Mouse (Mus musculus) thymus, postnatal 10 days (tissue): ENCODE results near the gene Stx6.
A peak's percentile ranks its signal among the peaks of the same experiment; 100 is the strongest.

Experiments used
- DNase-seq, 2 experiments: peaks; one replicate each; pipeline ENCODE4 v3.0.0; 2021; ENCODE audit warnings: low spot score in 2 of 2

Gene Stx6

GRCm38 (mm10) chr1:155205822-155206660 lies 47.5 kb downstream of the Stx6 start:
- no peak for DNase-seq

DNA sequence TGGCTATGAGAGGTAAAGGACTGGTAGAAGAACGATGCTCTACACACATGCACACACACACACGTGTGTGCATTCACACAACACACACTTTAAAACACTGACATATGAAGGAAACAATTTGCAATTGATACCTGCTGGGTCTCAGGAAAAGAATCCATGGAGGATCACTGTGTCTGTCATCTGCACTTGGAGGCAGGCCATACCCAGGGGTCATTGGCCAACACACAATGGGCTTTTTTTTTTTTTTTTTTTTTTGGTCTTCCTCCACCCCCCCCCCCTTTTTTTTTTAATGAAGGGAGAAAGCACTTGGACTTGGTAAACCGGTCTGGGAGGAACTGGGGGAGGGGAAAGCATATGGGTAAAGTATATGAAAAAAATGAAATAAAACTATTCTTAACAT lies 49.3 kb downstream of the Stx6 start:
- DNase-seq: no peak

DNA sequence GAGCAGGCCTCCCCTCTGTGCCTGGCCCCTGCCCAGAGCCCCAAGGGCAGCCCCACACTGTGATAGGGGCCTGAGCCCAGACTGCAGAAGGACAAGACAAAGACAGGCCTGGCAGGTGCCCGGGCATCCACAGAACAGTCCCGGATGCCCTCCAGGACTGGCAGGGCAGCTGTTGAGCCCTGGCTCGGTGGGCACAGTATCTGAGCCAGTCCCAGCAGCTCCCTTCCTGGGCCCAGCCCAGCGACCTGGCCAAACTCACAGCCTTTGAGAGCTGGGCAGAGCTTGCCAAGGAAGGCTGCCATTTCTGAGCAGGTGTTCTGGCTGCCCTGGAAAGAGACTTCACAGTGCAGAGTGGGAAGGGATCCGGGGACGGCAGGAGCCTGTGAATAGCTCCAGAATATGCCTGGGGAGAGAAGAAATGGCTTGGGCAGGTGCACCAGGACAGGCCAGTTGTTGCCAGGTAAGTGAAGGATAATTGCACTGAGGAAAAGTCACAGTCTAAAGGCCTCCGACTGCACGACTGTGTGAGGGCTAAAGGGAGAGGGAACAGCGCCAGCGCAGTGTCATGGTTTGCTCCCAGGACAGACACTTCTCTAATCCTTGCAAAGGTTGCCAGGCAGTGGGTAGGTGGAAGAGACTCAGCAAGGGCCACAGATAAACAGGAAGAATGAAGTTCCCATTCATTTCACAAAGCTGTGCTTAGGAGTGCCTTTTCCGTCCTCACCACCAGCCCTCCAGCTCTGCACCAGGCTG lies 51.7 kb downstream of the Stx6 start:
- DNase-seq: no peak

GRCm38 (mm10) chr1:155211017-155211416 lies 52.5 kb downstream of the Stx6 start:
- no peak for DNase-seq

DNA sequence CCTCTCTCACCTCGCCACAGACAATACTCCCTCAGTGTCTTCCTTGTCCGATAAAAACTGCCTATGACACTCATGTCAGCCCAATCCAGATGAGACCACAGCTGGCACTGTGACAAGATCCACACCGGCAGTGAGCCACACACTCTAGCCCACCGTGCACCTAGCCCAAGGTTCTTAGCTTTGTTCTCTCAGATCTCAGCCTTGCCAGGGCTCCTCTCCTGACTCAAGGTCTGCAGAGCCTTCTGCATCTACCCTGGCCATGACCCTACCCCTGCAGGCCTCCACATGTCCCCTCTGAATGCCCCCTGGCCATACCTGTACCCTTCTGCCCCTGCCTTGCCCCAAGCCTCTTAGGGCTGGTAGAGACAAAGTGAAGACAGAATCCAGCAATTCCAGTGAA lies 53.6 kb downstream of the Stx6 start:
- no peak for DNase-seq

DNA sequence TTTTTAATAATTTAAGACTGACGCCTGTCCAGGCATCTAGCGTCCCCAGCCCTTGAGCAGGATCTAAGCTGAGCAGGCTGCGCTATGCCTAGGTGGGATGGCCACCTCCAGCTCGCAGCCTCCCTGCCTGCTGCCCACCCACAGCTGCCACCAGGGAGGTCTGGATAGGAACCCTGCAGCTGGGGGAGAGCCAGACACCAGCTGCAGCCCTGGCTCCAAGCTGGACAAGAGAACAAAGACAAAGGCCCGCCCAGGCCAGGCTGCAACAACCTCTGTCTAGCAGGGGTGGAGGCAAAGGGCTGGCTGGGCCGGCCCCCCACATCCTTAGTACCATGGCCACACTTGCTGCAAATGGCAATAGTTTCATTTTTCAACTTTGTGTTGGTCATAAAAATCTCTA lies 54.0 kb downstream of the Stx6 start:
- DNase-seq: no peak

DNA sequence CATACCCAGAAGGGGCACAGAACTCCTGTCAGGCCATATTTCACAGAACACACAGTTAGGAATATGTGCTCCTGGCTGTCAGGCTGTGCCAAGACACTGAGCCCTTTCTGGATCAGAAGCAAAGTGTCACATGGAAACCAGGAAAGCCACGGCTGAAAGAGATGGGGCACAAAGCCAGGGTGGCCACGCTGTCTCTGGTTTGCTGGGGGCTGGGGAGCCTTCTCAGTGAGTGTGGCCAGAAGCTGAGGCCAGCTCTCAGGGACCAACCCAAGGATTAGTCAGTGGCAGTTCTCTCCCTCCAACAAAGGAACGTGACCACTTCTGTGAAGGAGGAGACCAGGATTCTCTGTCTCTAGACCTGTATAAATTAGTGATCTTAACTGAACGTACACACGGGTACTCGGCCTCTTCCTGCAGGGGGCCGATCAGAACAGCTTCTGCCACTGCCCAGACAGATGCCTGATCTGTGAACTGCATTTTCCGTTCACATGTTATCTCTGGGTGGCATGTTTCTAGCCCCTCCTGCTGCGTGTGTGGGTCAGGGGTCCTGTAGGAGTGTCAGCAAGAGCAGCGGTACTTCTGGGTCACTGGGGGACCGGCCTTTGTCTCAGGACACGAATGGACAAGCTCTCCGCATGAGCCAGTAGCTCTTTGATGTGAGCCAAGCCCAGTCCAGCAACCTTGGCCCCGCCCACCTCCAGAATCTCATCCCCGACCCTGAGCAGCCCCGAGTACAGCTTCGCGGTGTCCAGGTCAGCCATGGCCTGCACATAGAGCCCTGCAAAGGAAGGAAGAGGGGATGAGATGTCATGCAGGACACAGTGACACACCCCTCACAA lies 54.6 kb downstream of the Stx6 start:
- no peak for DNase-seq

- no peak for DNase-seq
Observed at GRCm38 (mm10) chr1:155213912-155214311, 55.4 kb downstream of the Stx6 start.

DNA sequence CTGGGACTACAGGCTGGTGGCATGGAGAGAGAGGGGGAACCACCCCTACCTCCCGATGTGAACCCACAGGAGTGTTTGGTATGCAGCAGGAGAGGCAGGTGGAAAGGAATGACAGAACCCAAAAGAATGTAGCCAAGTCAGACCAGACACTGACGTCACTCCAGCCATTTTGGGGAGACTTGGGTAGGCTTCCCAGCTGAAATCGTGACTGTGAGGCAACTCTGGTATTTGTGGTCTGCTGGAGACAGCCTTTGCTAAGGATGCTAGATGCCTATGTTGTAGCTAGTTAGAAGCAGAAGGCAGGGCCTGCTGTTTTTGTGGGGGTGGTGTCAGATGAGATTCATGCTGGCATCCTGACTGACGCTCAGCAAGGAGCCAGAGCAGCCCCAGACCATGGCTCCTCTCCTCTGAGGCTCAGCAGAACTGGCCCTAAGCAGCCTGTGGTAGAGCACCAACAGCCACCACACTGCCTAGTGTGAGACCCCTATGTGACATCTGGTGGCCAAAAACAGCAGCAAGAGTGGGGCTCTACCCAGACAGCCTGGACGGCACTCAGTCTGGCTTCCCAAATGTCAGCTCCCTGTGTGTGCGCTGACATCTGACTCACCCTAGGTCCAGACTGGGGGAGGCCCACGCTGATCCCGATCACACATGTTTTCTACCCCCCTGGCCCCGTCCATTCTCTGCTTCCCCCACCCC lies 56.7 kb downstream of the Stx6 start:
- no peak for DNase-seq

DNA sequence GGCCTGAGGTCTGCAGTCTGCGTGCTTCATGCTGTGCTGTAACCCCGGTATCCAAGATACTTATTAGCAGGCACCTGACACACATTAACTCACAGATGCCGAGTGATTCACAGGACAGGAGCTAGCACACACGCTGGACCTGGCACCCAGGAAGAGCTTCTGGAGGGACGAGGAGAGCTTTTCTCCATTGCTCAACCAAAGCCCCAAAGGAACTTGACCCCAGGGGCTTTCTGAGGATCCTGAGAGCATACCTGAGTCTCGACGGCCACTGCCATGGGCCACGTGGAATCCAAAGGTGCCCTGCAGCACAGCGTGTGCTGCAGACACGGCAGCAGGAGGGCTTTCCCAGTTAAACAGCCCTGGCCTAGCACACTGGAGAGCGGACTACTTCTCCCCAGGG lies 57.8 kb downstream of the Stx6 start:
- no peak for DNase-seq

GRCm38 (mm10) chr1:155216844-155217243 lies 58.3 kb downstream of the Stx6 start:
- DNase-seq: no peak

GRCm38 (mm10) chr1:155217865-155218541 lies 59.5 kb downstream of the Stx6 start:
- DNase-seq: peak; percentile 59 to 72

- DNase-seq: no peak
Observed at GRCm38 (mm10) chr1:155218924-155219323, 60.4 kb downstream of the Stx6 start.

- no peak for DNase-seq
Observed at GRCm38 (mm10) chr1:155222101-155222669, 63.7 kb downstream of the Stx6 start.

- DNase-seq: peak; percentile 41 to 42
Observed at GRCm38 (mm10) chr1:155223036-155223435, 64.5 kb downstream of the Stx6 start.

- DNase-seq: peak; percentile 66 to 89
Observed at GRCm38 (mm10) chr1:155223849-155224554, 65.5 kb downstream of the Stx6 start.

DNA sequence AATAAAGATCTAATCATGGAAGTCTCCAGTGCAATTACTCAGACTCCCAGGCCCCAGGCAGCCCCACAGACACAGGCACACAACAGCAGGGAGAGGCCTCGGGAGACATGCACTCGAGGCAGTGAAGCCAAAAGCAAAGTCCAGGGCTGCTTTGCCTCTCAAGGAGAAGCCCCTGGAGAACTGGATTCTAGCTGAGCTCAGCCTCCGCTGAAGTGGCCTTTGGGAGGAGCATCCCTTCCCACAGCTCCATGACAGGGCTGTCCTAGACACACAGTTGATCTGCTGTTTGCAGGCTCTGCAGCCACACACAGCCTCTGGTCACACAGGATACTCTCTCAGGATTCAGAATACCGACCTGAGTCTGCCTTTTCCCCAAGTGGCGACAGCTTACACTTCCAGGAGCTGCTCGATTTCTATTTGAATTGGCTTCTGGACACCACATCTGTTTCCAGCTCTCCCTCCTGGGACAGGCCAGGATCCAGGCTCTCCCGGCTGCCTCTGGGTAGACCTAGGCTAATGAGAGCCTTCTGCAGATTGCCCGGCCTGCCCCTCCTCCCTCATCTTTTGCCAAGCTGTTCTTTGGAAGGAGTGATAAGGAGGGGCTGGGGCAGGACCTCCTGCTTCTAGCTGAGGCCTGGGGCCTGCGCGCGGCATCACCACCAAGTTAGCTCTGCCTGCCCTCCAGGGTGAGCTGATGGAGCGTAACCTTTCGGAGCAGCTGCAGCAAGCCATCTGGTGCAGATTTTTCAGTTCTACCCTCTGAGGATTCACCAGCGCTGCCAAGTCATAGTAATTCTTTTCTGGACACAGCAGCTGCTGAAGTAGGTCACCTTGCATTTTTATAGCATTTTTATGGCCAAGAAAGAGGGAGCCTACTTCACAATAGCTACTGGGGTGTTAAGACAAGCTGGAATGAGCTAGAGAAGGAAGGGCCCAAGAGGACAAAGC lies 71.2 kb downstream of the Stx6 start:
- no peak for DNase-seq

- DNase-seq: no peak
Observed at GRCm38 (mm10) chr1:155232385-155232784, 73.9 kb downstream of the Stx6 start.

DNA sequence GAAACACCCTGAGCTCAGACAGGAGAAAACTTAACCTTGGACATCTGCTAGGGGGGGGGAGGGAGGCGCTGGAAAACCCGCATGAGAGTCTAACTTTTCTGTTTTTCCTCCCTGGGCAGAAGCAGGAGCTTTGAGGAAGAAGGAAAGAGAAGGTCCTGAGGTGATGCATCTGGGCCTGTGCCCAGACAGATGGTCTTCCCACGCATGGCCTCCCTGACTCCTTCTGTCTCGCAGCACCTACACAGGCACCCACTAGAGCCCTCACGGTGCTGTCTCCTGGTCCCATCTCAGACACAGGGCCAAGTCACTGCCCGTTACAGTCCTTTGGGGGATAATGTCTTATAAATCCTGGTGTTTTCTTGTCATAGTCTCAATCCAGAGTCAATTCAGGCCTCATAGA lies 74.3 kb downstream of the Stx6 start:
- no peak for DNase-seq
